Mouse (Mus musculus): ENCODE results near the gene Arpp19.

- TF ChIP-seq POLR2A (IDR thresholded peaks at IDR 0.05; ENCODE audit: control insufficient read depth, extremely low read depth, insufficient read depth, low read length, poor library complexity) (no peak), CTCF (IDR thresholded peaks at IDR 0.05; ENCODE audit: borderline replicate concordance, control insufficient read depth, extremely low read depth, insufficient read depth, low read length, poor library complexity) (no peak)
Measured at GRCm38 (mm10) chr9:75041840-75042525, 4.6 kb downstream of the Arpp19 start.

All from thymus, adult 2 months (tissue).